Mouse (Mus musculus) large intestine, adult 2 months (tissue): Measurements from ENCODE around the gene Drg1. TPM values are rescaled to one million over a fixed set of nuclear protein-coding genes. Genes with fewer than 3 reads are reported as not detected.
"Not testable (repeated sequence)": the region's sequence is repeated elsewhere in the genome, so short reads cannot be mapped to it uniquely, and the experiment has no call there.

Experiments used
- DNase-seq: peaks from one replicate; pipeline ENCODE4 v3.0.0-alpha.2; 2012; ENCODE audit warnings: low read depth, low spot score
- WGBS: fragments of 180-500 bp; shearing (Covaris S2); methylation state at CpG from one replicate; pipeline ENCODE4 v1.1.7; 2018; 5-methylcytosine and 5-hydroxymethylcytosine counted together
- polyA plus RNA-seq: library from polyadenylated mRNA; depleted of rRNA; stranded (reverse); fragments of >200 nt; gene quantifications from 2 replicates; pipeline ENCODE4 v1.2.3, GENCODE M21; 2012

The Drg1 gene
- polyA plus RNA-seq, 1 experiment, result 20.2 TPM

DNA sequence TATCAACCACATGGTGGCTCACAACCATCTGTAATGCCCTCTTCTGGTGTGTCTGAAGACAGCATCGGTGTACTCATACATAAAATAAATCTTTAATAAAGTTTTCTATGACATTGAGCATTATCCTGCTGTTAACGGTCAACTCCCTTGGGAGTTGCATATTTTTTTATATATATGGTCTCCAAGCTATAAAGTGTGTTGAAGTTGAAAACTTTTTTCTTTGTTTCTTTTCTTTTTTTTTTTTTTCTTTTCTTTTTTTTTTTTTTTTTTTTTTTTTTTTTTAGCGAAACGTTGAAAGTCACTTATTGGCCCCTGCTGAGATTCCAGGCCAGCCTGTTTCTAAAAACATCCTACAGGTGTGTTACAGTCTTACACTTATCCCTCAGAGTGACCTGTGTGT is 32.5 kb downstream of the Drg1 start:
- 92% methylated on average over 4 of the region's 4 CpGs for WGBS
- no peak for DNase-seq

DNA sequence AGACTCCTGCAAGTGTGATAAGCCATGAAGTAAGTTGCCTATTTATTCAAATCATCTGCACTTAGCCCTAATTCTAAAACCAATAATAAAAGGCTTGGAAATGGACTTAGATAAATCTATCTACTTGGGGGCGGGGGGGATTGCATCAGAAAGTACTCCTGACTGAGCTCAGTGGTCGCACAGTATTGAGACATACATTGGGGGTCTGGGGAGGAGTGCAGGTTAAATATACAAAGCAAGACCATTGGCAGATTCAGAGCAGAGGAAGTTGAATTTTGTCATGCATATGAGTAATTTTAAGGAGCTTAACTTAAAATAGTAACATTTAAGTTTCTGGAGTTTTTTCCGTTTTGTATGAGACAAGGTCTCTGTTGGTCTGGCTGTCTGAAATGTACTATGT is 34.0 kb downstream of the Drg1 start:
- no peak for DNase-seq
- 50% methylated on average over 3 of the region's 3 CpGs for WGBS

DNA sequence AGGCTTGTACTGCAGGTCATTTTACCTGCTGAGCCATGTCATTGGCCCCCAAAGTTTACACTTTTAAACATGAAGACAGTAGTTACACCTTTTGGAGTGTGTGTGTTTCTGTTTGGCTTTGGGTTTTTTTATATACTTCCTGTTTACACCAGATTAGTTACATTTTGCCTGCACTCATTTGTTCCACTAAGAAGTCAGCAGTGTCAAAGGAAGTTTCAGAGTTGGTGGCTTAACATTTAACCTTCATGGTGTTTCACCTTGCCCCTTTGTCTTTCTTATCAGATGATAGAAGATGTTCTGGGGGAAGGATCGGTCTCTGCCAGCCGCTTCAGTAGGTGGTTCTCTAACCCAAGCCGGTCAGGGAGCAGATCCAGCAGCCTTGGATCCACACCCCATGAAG is 39.1 kb downstream of the Drg1 start:
- no peak for DNase-seq
- 96% methylated on average over 3 of the region's 3 CpGs for WGBS

DNA sequence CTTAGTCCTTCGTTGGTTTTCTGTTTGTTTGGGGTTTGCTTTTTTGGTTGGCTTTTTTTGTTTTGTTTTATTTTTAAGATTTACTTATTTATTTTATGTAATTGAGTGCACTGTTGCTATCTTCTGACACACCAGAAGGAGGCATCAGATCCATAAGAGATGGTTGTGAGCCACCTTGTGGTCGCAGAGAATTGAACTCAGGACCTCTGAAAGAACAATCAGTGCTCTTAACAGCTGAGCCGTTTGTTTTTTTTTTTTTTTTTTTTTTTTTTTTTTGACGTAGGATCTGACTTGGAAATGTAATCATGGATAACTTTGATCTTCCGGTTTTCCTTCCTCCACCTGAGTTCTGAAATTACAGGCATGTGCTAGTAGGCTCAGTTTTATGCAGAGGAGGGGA is 43.1 kb downstream of the Drg1 start:
- no peak for DNase-seq
- WGBS, result 34% methylated on average over 5 of the region's 5 CpGs

DNA sequence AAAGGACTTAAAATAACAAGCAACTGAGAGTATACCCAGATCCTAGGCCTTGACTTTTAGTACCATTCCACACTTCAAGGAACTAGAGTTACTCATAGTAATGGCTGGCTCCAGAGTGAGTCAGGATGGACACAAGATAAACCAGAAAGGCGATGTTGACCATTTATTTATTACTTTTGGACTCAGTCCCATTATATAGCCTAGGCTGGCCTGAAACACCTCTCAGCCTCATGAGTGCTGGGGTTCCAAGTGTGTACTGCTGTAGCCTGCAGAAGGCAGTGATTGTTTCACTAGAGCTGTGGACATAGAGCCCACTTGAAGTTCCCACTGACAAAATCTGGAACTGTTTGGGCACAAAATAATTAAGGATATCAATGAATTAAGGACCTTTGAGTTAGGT is 53.7 kb downstream of the Drg1 start:
- WGBS, result 36% methylated on average over 1 of the region's 1 CpGs
- DNase-seq, result no peak

DNA sequence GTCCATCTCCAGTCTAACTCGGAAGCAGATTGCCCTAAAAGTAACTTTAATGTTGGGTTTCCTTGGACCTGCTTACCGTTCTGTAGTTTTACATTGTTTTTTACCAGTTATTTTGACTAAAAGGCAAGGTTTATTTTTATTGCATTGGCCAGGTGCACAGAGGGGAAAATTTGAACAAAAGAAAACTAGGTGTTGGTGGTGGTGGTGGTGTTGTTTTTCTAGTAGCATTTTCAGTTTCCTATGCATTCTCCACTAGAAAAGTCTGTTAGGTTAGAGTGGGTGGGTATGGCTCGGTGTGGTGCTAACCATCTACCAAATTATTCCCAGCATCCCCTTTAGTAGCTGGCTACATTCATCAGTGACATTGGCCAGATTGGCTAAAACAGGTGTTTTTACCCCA is 59.4 kb downstream of the Drg1 start:
- WGBS, result 95% methylated on average over 3 of the region's 3 CpGs
- no peak for DNase-seq

DNA sequence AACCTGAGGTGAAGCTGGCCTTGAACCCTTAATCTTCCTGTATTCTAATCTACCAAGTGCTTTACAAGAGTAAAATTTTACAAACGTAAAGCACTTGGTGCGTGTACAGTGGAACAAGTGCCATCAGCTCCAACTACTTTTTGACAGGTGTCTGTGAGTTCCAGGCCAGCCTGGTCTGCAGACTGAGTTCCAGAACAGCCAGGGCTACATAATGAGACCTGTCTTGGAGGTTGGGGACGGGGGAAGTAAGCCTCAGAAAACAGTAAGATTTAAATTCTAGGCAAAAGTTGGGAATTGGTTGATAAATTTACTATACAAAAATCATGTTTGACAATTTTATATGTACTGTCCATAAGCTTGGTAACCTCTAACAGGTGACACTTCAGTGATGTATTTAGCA is 61.0 kb downstream of the Drg1 start:
- WGBS, result 83% methylated on average over 3 of the region's 3 CpGs

DNA sequence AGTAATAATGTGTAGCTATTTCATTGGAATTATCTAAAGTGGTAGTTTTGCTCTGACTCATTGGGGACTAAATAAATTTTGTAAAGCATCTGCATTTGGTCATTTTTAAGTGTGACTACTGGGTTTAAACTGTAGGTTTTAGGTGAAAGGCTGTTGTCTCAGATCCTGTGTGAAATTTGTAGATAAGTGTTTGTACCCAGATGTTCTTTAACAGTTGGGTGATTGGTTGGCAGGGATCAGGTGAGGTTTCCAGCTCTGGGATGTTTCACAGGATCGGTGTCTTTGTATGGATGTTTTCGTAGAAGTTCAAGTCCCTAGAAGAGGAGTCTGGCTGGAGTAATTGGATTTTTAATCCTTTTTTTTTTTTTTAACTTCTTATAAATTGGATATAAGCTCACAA is 62.4 kb downstream of the Drg1 start:
- DNase-seq, result no peak
- 83% methylated on average over 2 of the region's 2 CpGs for WGBS

More for the DNA sequence above, 61.0 kb downstream of the Drg1 start:
- no peak for DNase-seq

DNA sequence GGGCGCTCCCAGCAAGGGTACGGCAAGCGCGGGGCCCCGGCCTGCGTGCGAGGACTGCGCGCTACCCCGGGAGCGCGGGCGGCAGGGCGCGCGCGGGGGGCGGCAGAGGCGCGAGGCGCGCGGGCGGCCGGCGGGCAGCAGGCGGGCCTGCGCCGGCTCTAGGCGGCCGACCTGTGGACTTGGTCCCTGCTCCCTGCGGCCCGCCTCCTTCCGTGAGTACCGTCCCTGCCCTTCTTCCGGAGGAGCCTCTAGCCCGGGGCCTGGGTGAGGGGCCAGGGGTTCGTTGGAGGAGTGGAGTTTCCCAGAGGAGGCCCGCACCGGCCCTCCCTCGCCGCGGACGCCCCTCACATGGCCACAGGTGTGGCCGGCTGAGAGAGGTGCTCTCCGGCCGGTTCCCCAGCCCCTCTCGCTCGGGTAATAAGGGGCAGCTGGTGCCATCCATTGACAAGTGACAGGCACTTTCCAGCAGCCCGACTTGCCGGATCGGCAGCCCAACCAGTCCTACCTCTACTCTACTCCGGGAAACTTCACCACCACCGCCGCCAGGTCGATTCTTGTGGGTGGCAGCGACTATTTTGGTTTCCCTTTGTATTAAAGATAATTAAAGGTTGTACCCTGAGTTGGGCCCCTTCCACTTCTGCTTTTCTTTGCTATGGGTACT is 63.3 kb downstream of the Drg1 start:
- no peak for DNase-seq
- WGBS, result under 1% methylated on average over 57 of the region's 57 CpGs

DNA sequence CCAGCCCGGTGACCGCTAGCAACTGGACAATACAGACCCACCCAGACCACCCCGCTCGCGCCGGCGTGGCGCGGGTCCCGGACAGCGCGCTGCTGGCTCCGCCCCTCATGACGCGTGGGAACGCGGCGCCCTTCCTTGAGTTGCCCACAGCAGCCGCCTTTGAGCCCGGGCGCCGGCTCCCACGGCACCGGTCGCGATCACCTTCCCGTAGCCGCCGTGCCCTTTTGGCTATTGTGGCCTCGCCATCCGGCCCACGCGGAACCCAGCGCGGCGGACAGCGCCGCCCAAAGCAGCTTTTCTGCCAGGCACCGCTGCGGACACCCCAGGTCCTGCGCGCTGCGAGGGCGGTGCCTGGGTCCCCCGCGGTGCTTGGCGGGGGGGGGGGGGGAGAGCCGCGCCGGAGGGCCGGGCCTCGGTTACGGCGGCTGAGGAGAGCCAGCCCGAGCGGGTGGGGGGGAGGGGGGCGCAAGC is 63.9 kb downstream of the Drg1 start, which contains the start of gene Eif4enif1:
Gene Eif4enif1, plus strand, starts transcription at position 162 of the 471 bp plus-strand sequence.
- DNase-seq, result no peak
- WGBS, result under 1% methylated on average over 46 of the region's 57 CpGs

DNA sequence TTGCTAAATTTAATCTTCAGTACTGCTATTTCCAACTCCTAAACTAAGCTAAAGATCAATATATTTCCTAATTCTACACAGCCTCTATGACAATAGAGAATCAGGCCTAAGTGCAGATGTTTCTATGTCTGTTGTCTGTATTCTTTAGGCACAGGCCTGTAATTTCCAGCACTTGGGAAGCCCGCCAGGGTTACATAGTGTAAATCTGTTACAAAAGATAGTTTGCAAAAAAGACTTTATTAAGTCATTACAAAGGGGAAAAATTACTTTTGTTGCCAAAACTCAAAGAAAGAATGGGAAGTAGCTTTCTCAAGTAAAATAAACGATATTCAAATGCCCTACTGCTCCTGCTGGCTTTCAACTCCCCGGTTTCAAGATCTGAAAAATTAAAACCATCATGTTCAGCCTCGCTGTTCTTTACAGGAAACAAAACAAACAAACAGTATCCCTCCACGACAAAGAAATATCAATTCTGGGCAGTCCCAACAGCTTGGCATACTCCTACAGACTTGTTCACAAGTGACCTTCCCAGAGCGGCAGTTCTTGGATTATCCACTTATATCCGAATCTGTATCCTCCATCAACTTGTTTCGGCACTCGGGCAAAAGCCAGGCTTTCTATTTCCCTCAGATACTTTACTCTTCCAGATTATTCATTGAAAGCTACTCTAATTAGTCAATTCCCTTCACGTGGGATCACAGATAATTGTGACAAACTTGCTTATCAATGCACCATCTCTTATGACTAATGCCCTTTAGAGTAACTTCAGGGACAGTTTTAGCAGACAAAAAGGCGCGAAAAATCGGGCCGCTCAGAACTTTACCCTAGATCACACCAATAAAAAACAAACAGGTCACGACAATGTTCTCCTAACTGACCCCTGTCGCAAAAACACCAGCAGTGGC is 64.6 kb downstream of the Drg1 start:
- 3% methylated on average over 16 of the region's 16 CpGs for WGBS
- no peak for DNase-seq

DNA sequence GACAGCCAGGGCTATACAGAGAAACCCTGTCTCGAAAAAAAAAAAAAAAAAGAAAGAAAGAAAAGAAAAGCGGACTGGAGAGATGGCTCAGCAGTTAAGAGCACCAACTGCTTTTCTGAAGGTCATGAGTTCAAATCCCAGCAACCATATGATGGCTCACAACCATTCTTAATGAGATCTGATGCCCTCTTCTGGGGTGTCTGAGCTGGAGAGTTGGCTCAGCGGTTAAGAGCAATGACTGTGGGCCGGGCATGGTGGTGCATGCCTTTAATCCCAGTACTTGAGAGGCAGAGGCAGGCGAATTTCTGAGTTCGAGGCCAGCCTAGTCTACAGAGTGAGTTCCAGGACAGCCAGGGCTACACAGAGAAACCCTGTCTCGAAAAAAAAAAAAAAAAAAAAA is 65.6 kb downstream of the Drg1 start:
- 93% methylated on average over 5 of the region's 7 CpGs for WGBS
- not testable (repeated sequence) for DNase-seq

DNA sequence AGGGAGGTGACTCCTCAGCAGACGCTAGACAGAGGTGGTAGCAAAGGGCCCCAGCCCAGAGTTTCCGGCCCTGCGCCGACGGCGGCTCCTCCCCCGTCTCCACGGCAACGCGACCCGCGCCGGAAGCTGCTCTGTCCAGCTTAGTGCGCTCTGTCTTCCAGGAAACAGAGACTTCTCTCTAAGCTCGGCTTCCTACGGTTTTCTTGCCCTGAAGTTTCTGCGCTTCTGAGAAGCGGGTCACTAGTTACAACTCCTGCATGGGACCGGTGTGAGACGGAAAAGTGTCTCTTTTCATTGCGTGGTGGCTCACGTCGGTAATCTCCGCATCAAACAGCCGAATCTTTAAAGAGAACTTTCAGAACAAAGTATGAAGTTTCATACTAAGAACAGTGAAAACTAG is 72.9 kb downstream of the Drg1 start, which contains the start of gene Sfi1:
Gene Sfi1, minus strand, starts transcription at position 101 of the 400 bp plus-strand sequence.
- 86% methylated on average over 25 of the region's 25 CpGs for WGBS

DNA sequence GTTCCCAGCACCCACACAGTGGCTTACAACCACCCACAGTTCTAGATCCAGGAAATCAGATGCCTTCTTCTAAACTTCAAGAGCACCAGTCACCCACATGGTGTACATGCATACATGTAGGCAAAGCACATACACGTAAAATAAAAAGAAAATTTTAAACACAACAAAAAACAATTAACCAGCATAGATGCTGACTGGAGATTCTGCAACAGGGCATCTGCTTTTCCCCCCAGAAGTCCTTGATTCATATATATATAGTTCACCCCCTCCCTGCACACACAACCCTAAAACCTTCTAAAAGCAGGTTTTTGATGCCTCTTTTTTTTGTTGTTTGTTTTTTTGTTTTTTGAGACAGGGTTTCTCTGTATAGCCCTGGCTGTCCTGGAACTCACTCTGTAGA is 83.5 kb downstream of the Drg1 start:
- DNase-seq, result not testable (repeated sequence)
- 87% methylated on average over 1 of the region's 1 CpGs for WGBS

More for the DNA sequence above, 72.9 kb downstream of the Drg1 start, which contains the start of gene Sfi1:
- no peak for DNase-seq

DNA sequence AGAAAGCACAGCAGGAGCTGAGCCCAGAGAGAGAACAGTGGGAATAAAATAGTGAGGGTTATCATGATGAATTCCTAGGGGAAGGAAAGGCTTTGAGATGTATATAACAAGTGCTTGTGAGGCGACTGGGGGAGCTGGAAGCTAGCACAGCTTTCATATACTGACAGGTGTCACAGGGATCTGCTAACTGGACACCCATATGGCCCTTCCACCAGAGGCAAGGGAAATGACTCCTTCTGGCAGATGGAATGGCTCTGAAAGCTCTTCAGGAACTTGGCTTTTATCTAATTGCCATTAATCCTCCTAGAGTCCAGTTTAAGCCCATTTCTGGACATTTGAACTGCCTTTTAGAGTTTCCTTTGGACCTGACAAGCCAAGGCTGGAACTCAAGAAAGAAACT is 84.2 kb downstream of the Drg1 start:
- 58% methylated on average over 1 of the region's 1 CpGs for WGBS
- not testable (repeated sequence) for DNase-seq

DNA sequence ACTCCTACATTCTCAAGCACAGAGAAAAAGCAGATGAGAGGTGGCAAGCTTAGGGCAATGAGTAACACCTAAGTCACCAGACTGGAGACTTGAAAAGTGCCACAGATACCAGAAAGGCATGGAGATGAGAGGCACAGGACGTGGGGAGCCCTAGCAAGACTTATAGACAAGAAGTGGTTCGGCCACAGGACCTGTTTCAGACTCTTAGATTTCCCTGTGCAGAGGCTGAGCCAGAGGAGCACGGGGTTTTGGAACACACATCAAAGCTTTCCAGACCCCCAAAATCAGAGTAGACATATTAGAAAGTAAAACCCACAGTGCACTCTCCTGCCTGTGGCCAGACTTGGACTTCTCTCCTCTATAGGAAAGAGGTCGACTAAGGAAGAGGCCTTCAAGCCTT is 85.0 kb downstream of the Drg1 start:
- WGBS, result 56% methylated on average over 4 of the region's 4 CpGs
- DNase-seq, result not testable (repeated sequence)

DNA sequence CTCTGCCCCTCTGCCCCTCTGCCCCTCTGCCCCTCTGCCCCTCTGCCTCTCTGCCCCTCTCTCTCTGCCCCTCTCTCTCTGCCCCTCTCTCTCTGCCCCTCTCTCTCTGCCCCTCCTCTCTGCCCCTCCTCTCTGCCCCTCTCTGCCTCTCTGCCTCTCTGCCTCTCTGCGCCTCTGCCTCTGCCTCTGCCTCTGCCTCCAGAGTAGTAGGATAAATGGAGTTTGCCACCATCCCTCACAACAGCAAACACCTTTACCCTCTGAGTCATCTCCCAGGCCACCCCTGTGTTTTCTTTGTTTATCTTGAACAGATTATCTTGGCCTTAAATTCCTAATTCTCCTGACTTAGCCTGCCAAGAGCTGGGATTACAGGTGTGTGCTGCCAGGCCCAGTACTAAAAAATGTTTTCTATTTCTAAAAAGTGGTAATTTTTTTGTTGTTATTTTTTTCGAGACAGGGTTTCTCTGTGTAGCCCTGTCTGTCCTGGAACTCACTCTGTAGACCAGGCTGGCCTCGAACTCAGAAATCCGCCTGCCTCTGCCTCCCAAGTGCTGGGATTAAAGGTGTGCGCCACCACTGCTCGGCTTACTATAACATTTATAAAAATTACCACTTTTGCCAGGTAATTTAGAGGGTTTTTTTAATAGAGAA is 85.6 kb downstream of the Drg1 start:
- WGBS, result 74% methylated on average over 6 of the region's 6 CpGs
- not testable (repeated sequence) for DNase-seq

DNA sequence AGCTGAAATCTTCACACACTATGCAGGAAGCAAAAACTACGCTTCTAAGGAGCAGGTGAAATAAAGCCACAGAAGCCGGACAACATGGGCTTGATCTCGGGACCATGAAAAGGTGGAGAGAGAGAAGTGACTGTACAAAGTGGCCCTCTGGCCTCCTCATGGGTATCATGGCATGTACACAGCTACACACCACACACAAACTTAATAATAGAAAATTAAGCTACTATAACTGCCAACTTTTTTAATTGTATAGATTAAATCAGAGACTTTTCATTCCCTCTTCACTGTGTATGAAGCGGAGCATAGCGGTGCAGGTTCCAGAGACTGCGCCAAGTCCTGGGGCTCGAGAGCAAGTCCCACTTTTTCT is 86.5 kb downstream of the Drg1 start:
- not testable (repeated sequence) for DNase-seq
- 84% methylated on average over 7 of the region's 7 CpGs for WGBS

DNA sequence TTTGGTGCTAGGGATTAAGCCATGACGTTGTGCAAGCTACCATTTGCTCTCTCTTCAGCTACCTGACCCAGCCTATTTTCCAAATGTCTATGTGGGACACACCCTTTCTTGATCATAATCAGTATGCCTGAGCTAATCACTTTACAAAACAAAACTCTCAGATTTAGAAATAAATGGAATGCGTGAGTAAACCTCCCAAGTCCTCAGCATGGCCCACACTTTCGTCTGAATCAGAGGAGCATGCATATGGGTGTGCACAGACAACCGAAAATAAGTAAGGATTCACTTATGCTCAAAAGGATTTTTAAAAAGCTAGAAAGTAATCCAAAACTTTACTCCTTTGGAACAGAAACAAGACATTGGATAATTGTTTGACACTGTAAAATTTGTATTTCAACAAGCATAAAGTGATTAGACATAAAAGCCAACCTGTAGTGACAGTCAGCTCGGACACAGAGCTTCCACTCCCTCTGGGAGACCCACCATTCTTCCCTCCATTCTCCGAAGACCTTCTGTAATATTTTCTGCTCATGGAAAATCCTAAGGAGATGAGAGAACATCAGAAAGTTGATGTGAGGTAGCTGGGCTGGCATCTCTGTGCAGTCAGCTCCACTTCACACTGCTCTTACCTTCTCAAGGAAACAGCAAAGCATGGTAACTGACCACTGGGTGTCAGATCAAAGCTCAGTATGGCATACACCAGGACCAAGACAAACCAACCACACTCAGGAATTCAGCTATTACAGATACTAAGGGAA is 87.1 kb downstream of the Drg1 start:
- DNase-seq, result not testable (repeated sequence)
- 84% methylated on average over 6 of the region's 6 CpGs for WGBS
